Mouse (Mus musculus) liver, postnatal 0 days (tissue): ENCODE measurements around the gene BC030499. TPM values are rescaled to one million over a fixed set of nuclear protein-coding genes. Genes with fewer than 3 reads are reported as not detected.
"Not testable (repeated sequence)": the region's sequence is repeated elsewhere in the genome, so short reads cannot be mapped to it uniquely, and the experiment has no call there.

Experiments used
- ATAC-seq: fragments of 200-750 bp; cut with Nextera tagmentation; 2 replicates; pipeline ENCODE4 v1.8.0; 2017; ENCODE audit warnings: mild to moderate bottlenecking, moderate library complexity
- DNase-seq: peaks from one replicate; pipeline ENCODE4 v3.0.0-alpha.2; 2016
- H3K27ac ChIP-seq: fragments of 300-500 bp; sonication (generic); 2 replicates; pipeline ENCODE4 v1.5.1; 2014; ENCODE audit warnings: antibody characterized with exemption, moderate library complexity, mild to moderate bottlenecking, low read depth
- H3K27me3 ChIP-seq: fragments of 300-500 bp; sonication (generic); 2 replicates; pipeline ENCODE4 v1.6.1; 2014; ENCODE audit warnings: low read length, control low read depth, mixed read lengths; ENCODE audit not compliant: insufficient read depth
- H3K36me3 ChIP-seq: fragments of 300-500 bp; sonication (generic); replicated peaks from 2 replicates; pipeline ENCODE4 v1.6.1; 2014; ENCODE audit warnings: mild to moderate bottlenecking, control low read depth, low read length, moderate library complexity, mixed read lengths; ENCODE audit not compliant: insufficient read depth
- H3K4me1 ChIP-seq: fragments of 300-500 bp; sonication (generic); 2 replicates; pipeline ENCODE4 v1.6.1; 2014; ENCODE audit warnings: antibody characterized with exemption, mild to moderate bottlenecking, control low read depth; ENCODE audit not compliant: insufficient read depth
- H3K4me2 ChIP-seq: fragments of 300-500 bp; sonication (generic); 2 replicates; pipeline ENCODE4 v1.6.1; 2014; ENCODE audit warnings: low read depth, mild to moderate bottlenecking, low read length, moderate library complexity, mixed read lengths
- H3K4me3 ChIP-seq: fragments of 300-500 bp; sonication (generic); 2 replicates; pipeline ENCODE4 v1.5.1; 2014; ENCODE audit warnings: low read depth, low read length
- H3K9ac ChIP-seq: fragments of 300-500 bp; sonication (generic); replicated peaks from 2 replicates; pipeline ENCODE4 v1.6.1; 2014; ENCODE audit warnings: mild to moderate bottlenecking, moderate library complexity
- H3K9me3 ChIP-seq: fragments of 300-500 bp; sonication (generic); 2 replicates; pipeline ENCODE4 v1.6.1; 2016; ENCODE audit warnings: mild to moderate bottlenecking, control low read depth, low read length, mixed read lengths
- CTCF ChIP-seq: sonication (generic); IDR thresholded peaks from 2 replicates; pipeline ENCODE4 v1.5.1; 2016; ENCODE audit warnings: antibody characterized with exemption, low read depth
- EP300 ChIP-seq: IDR thresholded peaks from 2 replicates; pipeline ENCODE4 v1.6.1; 2016; ENCODE audit warnings: antibody characterized with exemption, low read depth, mild to moderate bottlenecking
- WGBS: fragments of 180-500 bp; shearing (Covaris S2); extraction: QIAGEN DNeasy Blood & Tissue Kit; methylation state at CpG from one replicate; pipeline ENCODE4 v1.1.7; 2014; ENCODE audit not compliant: insufficient replicate concordance; 5-methylcytosine and 5-hydroxymethylcytosine counted together
- polyA plus RNA-seq: library from polyadenylated mRNA; unstranded; fragments of >200 nt; fragmentation: Nextera tagmentation; extraction: Ambion mirVana; gene quantifications from 2 replicates; pipeline ENCODE4 v1.2.1, GENCODE M21; 2015

Gene BC030499
- polyA plus RNA-seq, 1 experiment from 2014 or later = 0.07 TPM

GRCm38 (mm10) chr11:78271986-78272385, 18.7 kb upstream of the BC030499 start:
- H3K27ac ChIP-seq = no peak overlapping the region
- no peak overlapping the region for H3K9ac ChIP-seq
- no peak overlapping the region for H3K4me3 ChIP-seq
- H3K27me3 ChIP-seq = no peaks in the 10 kb centered on the region
- peaks cover 82% of the 10 kb centered on the region for H3K36me3 ChIP-seq
- WGBS = 85% methylated on average over 13 of the region's 13 CpGs
- ATAC-seq (no peak), DNase-seq (no peak)
- TF ChIP-seq CTCF = no peak
- no peak for TF ChIP-seq EP300
- H3K4me2 ChIP-seq = no peak overlapping the region
- H3K4me1 ChIP-seq = no peaks in the 10 kb centered on the region
- no peaks in the 10 kb centered on the region for H3K9me3 ChIP-seq

- no peak overlapping the region for H3K27ac ChIP-seq
- H3K4me2 ChIP-seq = no peak overlapping the region
- no peak overlapping the region for H3K4me3 ChIP-seq
- H3K4me1 ChIP-seq = no peaks in the 10 kb centered on the region
- peaks cover 90% of the 10 kb centered on the region for H3K36me3 ChIP-seq
- TF ChIP-seq EP300 (no peak), CTCF (no peak)
- DNase-seq = no peak
- no peaks in the 10 kb centered on the region for H3K9me3 ChIP-seq
- H3K9ac ChIP-seq = no peak overlapping the region
- WGBS = 100% methylated on average over 1 of the region's 1 CpGs
- no peak for ATAC-seq
- no peaks in the 10 kb centered on the region for H3K27me3 ChIP-seq
Observed at GRCm38 (mm10) chr11:78275596-78275995, 15.0 kb upstream of the BC030499 start.

- H3K27me3 ChIP-seq, H3K4me1 ChIP-seq, H3K9ac ChIP-seq, ATAC-seq, H3K4me2 ChIP-seq, H3K9me3 ChIP-seq, DNase-seq, H3K4me3 ChIP-seq, H3K27ac ChIP-seq: not testable (repeated sequence)
- peak; percentile 51 for TF ChIP-seq CTCF
- peaks cover 93% of the 10 kb centered on the region for H3K36me3 ChIP-seq
- 95% methylated on average over 4 of the region's 4 CpGs for WGBS
Observed at GRCm38 (mm10) chr11:78276169-78276568, 14.5 kb upstream of the BC030499 start.

GRCm38 (mm10) chr11:78278853-78279252, 11.8 kb upstream of the BC030499 start:
- H3K27ac ChIP-seq = no peak overlapping the region
- 77% methylated on average over 7 of the region's 7 CpGs for WGBS

GRCm38 (mm10) chr11:78279586-78279985, 11.1 kb upstream of the BC030499 start:
- TF ChIP-seq EP300 (no peak), CTCF (no peak)
- no peak overlapping the region for H3K4me3 ChIP-seq
- ATAC-seq = no peak
- no peaks in the 10 kb centered on the region for H3K9me3 ChIP-seq
- no peaks in the 10 kb centered on the region for H3K4me1 ChIP-seq
- no peak overlapping the region for H3K4me2 ChIP-seq
- 85% methylated on average over 4 of the region's 4 CpGs for WGBS
- H3K9ac ChIP-seq = no peak overlapping the region
- DNase-seq = no peak
- peaks cover 88% of the 10 kb centered on the region for H3K36me3 ChIP-seq
- H3K27ac ChIP-seq = no peak overlapping the region
- H3K27me3 ChIP-seq = no peaks in the 10 kb centered on the region

More at GRCm38 (mm10) chr11:78278853-78279252, 11.8 kb upstream of the BC030499 start:
- TF ChIP-seq EP300 (no peak), CTCF (no peak)
- Histone ChIP-seq H3K27me3 (no peaks in the 10 kb centered on the region), H3K9me3 (no peaks in the 10 kb centered on the region), H3K36me3 (peaks cover 88% of the 10 kb centered on the region), H3K4me3 (no peak overlapping the region), H3K4me2 (no peak overlapping the region), H3K9ac (no peak overlapping the region), H3K4me1 (no peaks in the 10 kb centered on the region)
- ATAC-seq (no peak), DNase-seq (no peak)

- DNase-seq (no peak), ATAC-seq (no peak)
- H3K27me3 ChIP-seq = no peaks in the 10 kb centered on the region
- no peak overlapping the region for H3K9ac ChIP-seq
- H3K36me3 ChIP-seq = peaks cover 68% of the 10 kb centered on the region
- H3K4me3 ChIP-seq = no peak overlapping the region
- no peaks in the 10 kb centered on the region for H3K4me1 ChIP-seq
- no peaks in the 10 kb centered on the region for H3K9me3 ChIP-seq
- no peak overlapping the region for H3K27ac ChIP-seq
- WGBS = 83% methylated on average over 7 of the region's 7 CpGs
- no peak overlapping the region for H3K4me2 ChIP-seq
- no peak for TF ChIP-seq CTCF
- TF ChIP-seq EP300 = no peak
Observed at GRCm38 (mm10) chr11:78289146-78289763, 1.4 kb upstream of the BC030499 start.

- Histone ChIP-seq H3K9ac (no peak overlapping the region), H3K4me3 (no peak overlapping the region), H3K36me3 (peaks cover 16% of the 10 kb centered on the region), H3K27ac (0 out of 2 replicates have a peak overlapping the region, but pooled peaks have one; percentile 50), H3K4me2 (no peak overlapping the region), H3K27me3 (no peaks in the 10 kb centered on the region), H3K4me1 (no peaks in the 10 kb centered on the region), H3K9me3 (no peaks in the 10 kb centered on the region)
- no peak for DNase-seq
- 70% methylated on average over 6 of the region's 6 CpGs for WGBS
- no peak for TF ChIP-seq CTCF
- TF ChIP-seq EP300 = peak; percentile 53; the same call in 1 of the 2 replicates
- ATAC-seq = peak; percentile 89
Observed at GRCm38 (mm10) chr11:78294585-78294984, 3.9 kb downstream of the BC030499 start.
